Mouse (Mus musculus) cerebellum, adult (tissue): ENCODE measurements at regions not wholly inside any gene's neighbourhood (a gene's known extent, or its start where the extent isn't known, plus 50 kb on each side); places are given as distances from the start of the nearest gene placed in this dataset.
A peak's percentile ranks its signal among the peaks of the same experiment; 100 is the strongest.

Experiments
- ATAC-seq: cut with Nextera tagmentation; 2 replicates; pipeline ENCODE4 v1.9.2; 2017; ENCODE audit warnings: mild to moderate bottlenecking, moderate library complexity, mixed read lengths; ENCODE audit not compliant: insufficient number of reproducible peaks, low FRiP score, low TSS enrichment

GRCm38 (mm10) chr8:97477098-97477457 lies 1588.7 kb upstream of the Got2 start:
- no peak for ATAC-seq

DNA sequence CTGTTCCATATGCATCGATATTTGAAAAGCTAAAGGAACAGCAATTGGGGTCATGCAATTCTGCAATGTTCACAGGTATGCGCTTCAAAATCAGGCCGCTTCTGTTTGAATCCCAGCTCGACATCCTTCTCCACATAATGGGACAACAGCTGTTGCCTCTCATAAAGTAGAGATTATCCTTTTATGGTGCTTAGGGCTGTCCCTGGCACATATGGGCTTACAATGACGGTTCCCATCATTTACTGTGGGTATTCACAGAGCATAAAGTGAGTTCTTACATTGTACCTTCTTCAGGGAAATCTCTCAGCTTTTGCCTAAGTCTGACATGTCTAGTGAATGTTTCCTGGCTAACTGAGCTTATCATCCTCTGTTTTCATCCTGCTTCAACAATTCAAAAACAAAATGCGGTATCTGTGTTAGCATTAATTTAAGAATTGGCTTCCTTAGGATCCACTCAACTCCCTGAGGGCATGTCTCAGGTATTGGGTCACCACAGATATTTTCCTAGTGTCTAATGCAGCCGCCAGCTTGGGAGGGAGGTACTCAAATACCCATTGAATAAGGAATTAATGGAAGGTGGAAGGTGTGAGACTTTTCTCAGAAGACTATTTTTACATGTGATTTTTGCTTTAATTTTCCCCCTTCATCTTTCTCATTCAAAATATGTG lies 1588.2 kb upstream of the Got2 start:
- no peak for ATAC-seq

DNA sequence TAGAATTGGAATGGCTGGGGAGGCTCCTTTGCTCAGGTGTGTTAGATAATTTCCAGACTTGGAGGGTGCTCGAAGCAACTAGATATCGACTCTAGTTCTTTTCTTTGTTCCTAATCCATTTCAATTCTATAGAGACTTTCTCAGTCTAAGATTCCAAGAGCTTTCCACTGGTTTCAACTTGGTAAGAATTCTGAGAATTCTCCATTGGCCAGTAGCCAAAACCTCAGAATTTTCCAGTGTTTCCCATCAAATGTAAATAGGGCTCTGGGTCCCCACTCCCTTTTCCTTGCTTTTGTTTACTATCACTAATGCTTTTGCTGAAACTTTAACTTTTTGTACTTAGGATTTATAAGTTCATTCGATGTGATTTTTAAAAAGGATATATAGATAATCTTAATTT lies 1585.0 kb upstream of the Got2 start:
- ATAC-seq, result no peak

DNA sequence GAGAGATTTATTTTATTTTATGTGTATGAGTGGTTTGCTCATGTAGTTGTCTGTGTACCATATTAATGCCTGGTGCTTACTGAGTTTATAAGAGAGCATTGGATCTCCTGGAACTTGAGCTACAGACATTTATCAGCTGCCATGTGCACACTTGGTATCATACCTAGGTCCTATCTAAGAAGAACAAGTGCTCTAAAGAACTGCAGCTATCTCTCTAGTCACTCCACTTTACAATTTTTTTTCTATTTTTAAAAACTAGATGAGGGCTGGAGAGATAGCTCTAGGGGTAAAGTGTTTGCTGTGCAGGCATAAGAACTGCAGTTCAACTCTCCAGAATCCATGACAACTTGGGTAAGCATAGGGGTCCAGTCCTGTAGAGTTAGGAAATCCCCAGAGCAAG lies 1573.1 kb upstream of the Got2 start:
- no peak for ATAC-seq

GRCm38 (mm10) chr8:97447696-97448095 lies 1559.3 kb upstream of the Got2 start:
- ATAC-seq, result no peak; the same call in 1 of the 2 replicates

DNA sequence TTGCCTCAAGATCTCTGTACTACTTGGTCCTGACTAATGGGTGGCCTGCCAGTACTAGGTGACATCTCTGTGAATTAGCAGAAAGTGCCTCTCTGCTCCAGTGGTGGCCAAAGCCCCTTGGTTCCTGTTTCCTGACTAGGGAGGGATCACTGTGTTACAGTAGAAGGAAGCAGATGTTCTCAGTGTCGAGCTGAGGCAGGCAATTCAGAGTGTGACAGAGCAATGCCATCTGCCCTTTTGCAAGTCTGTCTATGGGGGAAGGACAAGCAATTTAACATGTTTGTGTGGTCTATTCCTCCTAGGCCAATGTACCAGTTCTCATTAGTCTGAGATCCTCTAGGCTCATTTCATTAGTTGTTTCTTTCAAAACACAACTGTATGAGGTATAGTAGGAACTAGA lies 1553.1 kb upstream of the Got2 start:
- ATAC-seq, result no peak

- ATAC-seq, result no peak
These were observed 1545.2 kb upstream of the Got2 start for GRCm38 (mm10) chr8:97433584-97433983.

GRCm38 (mm10) chr8:97431467-97431866 lies 1543.1 kb upstream of the Got2 start:
- ATAC-seq, result no peak

DNA sequence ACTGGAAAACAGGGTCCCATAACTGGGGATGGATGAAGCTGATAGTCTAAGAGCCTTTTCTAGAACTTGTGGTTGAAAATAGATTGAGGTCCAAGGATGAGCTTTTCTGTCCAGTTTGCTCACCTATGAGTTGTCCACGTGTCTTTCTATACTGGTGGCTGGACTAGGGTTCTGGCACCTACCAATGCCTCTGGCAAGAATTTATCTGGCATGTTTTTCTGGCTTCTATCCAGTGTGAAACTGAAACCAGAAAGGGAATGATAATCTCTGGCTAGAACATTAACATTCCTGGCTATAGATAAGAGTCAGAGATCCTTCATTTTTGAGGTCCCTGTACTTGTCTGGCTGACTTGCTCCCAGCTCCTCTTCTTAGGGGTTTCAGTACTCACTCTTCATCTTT lies 1534.0 kb upstream of the Got2 start:
- no peak for ATAC-seq

GRCm38 (mm10) chr8:97414742-97415141 lies 1526.4 kb upstream of the Got2 start:
- ATAC-seq, result no peak

DNA sequence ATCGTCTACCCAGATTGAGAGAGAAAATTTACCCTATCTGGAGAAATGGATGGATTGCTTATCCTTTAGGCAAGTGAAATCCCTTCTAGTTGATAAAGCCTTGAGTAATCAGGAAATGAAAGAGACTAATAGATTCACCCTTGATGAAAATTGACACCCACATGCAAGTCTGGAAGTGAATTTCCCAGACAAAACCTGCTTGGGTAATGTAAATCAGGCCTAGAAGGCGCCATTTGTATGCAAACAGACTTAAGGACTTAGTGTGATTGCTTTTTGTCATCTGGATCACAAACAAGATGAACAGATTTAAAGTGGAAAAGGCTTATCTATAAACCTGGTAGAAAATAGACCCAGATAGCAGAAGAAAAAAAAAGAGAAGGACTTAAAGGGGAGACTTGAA lies 1515.0 kb upstream of the Got2 start:
- no peak for ATAC-seq

DNA sequence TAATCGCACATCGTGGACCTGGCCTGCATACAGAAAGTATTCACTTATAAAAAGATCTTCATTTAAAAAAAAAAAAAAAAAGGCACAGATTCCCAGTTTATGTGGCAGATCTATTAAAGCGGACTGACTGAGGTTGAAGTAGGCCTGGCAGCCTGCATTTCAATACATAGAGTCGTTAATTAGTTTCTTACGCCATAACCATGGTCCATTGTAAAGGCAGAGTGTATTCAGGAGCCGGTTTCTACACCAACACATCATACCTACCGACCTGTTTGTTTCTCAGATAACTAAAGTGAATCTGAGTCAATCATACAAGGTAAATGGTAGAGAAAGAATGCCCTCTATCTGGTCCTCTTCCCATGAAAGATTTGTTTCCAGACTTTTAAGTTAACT lies 1509.0 kb upstream of the Got2 start:
- ATAC-seq, result no peak

DNA sequence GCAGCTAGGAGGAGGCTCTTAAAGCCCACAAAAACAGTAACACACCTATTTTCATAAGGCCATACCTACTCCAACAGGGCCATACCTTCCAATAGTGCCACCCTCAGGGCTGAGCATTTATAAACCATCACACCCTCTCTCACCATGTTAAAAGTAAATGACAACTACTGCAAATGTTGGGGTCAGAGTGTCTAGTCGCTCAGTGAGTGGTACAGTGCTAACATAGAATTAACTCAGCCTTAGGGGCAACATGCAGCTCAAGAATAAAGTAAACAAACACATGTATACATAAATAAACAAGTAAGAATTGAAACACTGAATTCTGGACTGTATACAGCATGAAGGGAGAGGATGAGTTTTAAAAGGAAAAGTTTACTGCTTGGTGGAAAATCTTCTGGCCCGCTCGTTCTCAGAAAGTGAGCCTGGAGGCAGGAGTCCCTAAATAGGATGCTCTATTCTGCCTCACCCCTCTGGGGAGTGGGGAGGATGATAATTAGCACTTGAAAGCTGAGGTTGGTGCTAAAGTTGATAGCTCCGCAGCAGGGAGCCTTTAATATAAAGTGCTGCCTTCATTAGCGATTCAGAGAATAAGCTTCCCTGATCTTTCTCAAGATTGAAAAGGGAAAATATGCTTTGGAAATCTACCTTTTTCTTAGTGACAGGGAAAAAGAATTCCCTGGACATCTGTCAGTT lies 1508.4 kb upstream of the Got2 start:
- no peak for ATAC-seq

- ATAC-seq, result no peak
These were observed 1501.3 kb upstream of the Got2 start for GRCm38 (mm10) chr8:97389651-97390050.

- ATAC-seq, result no peak
These were observed 1500.8 kb upstream of the Got2 start for GRCm38 (mm10) chr8:97389149-97389548.

GRCm38 (mm10) chr8:97374911-97375771 lies 1486.8 kb upstream of the Got2 start:
- no peak for ATAC-seq

GRCm38 (mm10) chr8:97346630-97347029 lies 1458.3 kb upstream of the Got2 start:
- no peak for ATAC-seq

- ATAC-seq, result no peak
These were observed 1427.2 kb upstream of the Got2 start for GRCm38 (mm10) chr8:97315497-97315896.

GRCm38 (mm10) chr8:97308304-97308703 lies 1420.0 kb upstream of the Got2 start:
- no peak for ATAC-seq

GRCm38 (mm10) chr8:97270582-97270981 lies 1382.2 kb upstream of the Got2 start:
- ATAC-seq, result no peak

- ATAC-seq, result peak; percentile 80; the same call in 1 of the 2 replicates
These were observed 1372.6 kb upstream of the Got2 start for GRCm38 (mm10) chr8:97260964-97261363.
